Mouse (Mus musculus) yolk sac, embryonic 10.5 days (tissue): ENCODE results near the gene Rbm20.
A peak's percentile ranks its signal among the peaks of the same experiment; 100 is the strongest.

Experiments
- DNase-seq: peaks from one replicate; pipeline ENCODE4 v3.0.0-alpha.2; 2017; ENCODE audit warnings: low spot score

The Rbm20 gene

DNA sequence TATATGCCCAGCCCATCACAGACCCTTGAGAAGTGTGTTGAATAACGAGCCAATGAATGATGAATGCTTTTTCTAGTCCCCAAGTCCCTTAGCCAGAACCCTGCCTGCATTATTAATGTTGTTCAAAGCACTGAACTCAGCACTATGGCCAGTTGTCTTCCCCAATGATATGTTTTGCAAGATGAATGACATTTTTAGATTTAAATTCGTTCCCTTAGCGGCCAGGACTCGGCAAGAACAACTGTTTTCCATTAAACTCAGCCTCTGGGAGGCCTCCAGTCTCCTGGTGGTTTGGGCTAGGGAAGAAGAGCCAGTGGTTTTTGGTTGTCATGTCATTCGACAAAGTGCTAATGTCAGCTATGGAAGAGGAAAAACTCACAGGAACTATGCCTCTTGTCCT is 204.7 kb downstream of the Rbm20 start:
- no peak for DNase-seq

DNA sequence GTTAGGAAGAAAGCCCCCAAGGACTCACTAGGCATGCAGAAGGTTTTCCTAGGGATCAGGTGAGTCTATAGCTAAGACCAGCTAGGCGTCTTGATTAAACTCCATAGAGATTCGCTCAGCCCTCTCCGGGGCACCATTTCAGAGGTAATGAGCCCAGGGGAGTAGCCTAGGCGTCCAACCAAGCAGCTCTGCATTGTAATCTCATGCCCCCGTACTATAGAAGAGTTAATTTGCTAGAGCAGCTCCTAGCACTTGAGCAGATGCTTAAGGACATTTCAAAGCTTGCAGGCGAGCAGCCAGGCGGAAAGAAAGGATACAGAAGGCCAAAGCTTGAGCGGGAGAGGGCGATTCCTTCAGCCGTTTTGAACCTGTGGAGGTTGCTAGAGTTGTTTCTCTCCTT is 208.3 kb downstream of the Rbm20 start:
- DNase-seq, result no peak

DNA sequence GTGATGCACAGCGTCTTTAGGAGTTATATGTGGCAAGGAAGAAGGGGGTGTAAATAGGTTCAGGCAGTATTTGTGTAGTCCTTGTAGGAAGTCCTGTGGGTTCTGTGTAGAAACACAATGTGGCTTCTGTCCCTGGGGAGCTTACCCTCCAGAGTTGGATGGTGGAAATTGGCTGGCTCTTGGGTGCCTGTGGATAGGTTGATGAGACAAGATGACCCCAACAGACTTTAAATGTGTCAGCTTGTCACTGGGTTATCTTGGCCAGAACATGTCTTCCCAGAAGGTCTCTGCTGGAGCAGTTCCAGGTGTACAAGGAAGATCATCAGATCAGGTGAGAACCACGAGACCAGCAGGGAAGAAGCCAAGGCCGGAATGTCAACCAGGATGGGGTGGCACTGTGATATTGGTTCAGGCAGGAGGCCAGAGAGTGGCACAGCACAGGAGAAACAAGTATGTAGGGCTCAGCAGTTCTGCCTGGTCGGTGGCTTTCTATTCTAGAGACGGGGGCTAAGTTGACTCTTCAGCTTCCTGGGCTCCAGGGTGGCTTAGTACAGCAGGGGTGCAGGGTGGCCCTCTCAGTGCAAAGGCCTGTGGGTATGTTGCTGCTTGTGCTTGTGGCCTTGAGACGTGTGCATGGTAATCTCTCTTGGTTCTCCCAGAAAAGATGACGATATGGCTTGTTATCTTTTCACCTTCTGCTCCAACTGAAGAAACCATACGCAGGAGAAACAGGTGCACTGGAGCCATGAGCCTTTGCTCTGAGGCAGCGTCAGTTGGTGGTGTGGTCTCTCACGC is 209.7 kb downstream of the Rbm20 start:
- DNase-seq, result no peak

DNA sequence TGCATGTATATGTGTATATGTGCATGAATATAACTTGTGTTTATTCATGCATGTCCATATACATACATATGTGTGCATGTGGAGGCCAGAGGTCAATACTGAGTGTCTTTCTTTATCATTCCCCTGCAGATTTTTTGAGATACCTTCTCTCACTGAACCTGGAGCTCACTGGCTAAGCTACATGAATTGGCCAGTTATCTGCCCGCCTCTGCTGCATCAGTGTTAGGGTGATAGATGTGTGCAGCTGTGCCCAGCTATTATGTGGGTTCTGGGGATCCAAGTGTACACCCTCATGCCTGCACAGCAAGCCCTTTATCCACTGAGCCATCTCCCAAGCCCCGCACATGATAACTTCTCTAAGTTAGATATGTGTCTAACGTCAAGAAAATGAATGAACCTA is 210.7 kb downstream of the Rbm20 start:
- no peak for DNase-seq

DNA sequence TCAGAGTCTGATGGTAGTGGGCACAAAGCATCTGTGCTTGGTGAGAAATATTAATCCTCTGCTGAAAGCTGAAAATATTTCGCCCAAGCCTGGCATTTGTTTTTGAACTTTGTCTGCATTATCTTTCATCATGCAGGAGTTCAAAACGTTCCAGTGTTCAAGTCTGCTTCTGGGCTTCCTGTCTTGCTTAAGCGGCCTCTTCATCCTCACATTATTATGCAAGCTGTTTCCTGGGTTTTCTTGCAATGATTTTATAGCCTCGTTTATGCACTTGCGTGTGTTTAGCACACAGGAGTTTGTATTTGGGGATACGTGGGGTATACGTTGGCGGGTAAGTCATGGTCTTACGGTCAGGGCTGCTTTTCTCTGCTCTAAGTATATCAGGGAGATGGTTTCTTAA is 211.2 kb downstream of the Rbm20 start:
- DNase-seq, result no peak

DNA sequence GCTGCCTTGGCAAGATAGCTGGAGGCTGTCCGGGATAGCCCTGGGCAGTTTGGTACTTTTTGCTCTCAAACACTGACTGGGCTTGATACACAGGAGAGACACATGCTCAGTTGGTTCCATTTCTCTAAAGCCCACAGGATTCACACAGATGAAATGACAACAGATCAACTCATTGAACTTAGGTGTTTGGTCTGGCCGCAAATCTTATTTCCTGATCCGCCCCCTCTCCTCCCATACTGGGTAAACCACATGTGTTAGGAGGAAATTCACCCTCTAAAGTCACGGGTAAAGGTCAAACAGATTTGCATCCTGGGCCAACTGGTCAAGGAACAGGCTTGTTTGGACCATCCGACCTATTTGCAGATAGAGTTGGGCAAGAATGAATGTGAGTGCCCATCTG is 212.4 kb downstream of the Rbm20 start:
- peak; percentile 51 for DNase-seq

DNA sequence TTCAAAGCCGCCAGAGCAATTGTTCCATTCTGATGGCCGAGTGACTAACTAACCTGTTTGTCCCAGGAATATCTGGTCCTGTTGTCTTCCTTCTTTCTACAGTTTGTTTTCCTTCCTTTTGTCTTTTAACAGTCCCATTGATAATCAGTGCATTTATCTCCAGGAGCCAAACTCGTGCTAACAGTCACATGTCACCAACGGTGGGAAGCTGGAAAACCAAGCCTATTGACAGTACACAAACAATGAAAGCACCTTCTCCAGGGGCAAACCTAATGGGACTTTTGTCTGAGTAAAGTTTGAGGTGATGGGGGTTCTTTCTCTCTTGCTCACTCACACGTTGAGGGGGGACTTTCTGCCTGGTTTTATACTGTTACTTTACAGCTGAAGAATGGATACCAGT is 213.2 kb downstream of the Rbm20 start:
- peak; percentile 62 for DNase-seq

DNA sequence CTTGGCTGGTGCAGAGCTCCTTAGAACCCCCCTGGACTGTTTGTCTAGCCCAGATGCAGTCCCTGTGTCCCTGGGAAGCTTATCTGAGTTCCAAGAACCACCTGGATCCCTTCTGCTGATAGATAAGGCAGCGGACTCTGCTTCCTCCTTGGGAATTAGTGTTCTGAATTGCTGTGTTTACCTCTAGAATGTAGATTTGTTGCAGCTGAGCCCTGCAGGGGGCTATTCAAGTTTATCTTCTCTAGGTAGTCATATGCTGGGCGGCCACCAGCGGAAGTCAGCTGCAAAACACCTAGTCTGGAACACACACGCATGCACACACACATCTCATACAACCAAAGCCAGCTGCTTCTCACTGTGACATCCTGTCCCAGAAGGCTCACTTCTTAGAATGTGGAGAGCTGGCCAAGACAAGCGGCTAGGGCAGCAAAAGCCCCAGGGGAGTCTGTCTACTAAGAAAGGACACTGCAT is 213.7 kb downstream of the Rbm20 start:
- peak; percentile 86 for DNase-seq

DNA sequence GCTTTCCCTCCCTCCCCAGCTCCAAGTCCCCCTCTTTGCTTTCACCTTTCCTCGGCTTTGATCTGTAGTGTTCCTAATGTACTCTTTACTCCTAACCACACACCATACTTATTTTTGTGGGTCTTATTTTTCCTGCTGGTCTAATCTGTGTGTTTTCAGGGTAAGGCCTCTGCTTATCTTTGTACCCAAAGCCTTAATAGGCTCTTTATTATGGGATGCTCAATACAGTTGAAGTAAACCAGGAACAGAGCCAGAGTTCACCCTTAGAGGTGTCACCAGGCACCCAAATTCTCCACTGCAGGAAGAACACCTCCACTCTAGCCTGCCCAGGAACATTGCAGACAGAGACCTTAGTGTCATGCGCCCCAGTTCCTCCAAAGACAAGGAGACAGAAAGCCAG is 214.5 kb downstream of the Rbm20 start:
- no peak for DNase-seq

DNA sequence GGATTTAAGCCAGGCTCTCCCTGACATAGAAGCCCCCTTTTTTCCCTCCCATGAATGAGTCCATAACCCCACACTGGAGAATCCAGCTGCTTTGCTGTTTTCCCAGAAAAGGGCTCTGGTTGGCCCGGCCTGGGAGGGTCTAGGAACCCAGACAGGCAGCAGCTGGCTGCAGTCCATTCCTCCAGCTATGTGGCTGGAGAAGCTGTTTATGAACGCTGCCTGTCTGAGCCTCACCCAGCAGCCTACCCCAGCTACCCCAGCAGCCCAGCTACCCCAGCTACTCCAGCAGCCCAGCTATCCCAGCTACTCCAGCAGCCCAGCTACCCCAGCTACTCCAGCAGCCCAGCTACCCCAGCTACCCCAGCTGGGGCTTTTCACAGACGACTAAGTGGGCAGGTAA is 215.0 kb downstream of the Rbm20 start, which contains the start of gene Pdcd4:
Pdcd4 (plus strand) TSS at position 171 of the 400 bp plus-strand sequence.
- peak; percentile 27 for DNase-seq

DNA sequence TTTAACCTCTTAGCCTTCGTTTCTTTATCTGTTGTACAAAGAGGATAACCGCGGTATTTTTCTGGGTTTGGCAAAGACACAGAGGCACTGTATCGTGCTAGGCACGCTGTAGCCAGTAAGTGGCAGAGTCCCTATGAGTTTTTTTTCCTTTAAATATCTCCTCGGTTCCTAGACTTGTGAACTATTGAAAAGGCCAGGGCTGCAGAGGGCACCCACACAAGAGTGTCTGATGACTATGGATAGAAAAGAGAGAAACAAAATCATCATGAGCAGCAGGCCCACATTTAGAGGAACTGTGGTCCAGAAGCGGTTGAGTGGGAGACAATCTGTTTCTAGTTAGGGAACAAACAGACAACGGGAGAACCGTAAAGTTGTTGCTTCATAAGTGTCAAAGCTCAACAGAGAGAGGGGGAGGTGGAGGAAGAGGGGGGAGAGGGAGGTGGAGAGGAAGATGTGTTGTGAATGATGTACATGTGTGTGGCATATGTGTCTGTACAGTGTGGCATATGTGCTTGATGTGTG is 215.8 kb downstream of the Rbm20 start:
- peak; percentile 20 for DNase-seq

DNA sequence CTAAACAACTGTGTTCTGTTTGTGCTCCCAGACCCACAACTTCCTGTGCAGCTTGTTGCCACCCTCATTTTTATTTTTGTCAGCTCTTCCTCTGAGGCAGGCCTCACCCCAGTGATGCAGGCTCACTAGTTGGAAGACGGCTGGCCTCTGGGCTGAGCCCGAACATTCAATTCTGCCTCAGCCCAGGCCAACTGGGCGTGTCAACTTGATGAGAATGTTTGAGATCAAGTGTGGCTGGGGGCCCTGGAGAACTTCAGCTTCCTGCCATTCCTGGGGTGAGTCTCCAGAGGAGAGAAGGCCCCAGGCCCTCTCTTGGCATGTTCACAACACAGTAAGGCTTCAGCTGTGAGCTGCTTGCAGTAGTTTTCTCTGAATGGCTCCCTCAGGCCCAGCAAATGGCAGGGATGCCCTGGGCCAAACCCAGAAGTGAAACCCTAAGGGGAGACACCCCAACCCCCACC is 216.6 kb downstream of the Rbm20 start:
- DNase-seq, result no peak

DNA sequence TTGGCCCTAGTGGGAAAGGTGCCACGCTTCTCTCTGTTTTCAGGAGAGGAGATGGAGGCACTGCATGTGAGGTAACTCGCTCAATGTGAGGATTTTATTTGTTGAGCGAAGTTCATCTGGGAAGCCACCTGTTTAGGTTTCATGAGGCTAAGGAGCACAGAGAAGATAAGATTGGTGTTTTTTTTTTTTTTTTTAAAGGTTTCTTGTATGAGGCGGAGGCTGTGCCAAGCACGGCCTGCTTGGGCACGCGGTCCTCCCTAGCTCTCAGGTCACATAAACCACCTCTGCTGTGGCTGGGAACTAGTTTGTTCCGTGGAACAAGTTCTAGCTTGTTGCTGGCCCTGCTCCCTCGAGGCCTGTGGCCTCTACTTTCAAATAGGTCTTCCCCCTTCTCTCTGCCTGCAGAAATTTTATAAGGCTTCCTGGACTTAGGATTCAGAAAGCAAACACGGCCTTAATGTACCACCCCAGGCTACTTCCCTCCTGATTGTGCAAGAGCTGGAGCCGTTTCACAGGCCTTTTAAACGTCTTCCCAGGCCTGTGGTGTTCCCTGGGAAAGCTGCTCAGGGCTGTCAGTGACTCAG is 217.5 kb downstream of the Rbm20 start:
- DNase-seq, result peak; percentile 59

DNA sequence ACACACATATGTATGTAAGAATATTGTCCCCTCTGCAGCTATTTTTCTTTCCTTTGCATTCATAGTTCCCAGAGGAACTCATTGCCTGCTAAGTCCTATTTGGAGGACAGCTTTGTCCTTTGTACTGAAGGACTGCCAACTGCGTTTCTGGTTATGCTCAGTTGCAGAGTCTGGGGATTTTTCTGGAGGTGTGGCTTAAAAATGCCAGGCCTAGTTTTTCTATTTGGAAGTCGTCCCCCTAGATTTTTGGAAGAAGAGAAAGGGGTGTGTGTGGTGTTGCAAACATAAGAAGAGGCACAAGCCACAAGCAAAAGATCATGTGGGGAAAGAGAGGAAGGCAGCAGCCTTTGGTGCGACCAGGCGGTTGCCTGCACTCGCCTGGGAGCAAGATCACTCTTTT is 220.9 kb downstream of the Rbm20 start:
- DNase-seq, result no peak

DNA sequence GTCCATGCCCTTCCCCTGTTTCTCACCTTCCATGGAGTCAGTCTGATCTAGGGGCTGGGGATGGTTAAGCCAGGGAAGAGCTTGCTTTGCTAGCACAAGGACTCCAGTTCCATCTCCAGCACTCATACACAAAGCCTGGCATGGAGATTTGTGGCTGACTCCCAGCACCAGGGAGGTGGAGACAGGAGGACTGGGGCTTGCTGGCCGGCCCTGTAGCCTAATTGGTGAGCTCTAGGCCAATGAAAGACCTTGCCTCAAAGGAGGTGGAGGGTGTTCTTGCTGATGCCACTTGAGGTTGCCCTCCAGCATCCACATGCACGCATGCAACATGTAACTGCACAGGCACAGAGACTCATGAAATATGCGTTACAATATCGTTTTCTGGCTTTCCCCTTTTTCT is 221.4 kb downstream of the Rbm20 start:
- DNase-seq, result no peak

DNA sequence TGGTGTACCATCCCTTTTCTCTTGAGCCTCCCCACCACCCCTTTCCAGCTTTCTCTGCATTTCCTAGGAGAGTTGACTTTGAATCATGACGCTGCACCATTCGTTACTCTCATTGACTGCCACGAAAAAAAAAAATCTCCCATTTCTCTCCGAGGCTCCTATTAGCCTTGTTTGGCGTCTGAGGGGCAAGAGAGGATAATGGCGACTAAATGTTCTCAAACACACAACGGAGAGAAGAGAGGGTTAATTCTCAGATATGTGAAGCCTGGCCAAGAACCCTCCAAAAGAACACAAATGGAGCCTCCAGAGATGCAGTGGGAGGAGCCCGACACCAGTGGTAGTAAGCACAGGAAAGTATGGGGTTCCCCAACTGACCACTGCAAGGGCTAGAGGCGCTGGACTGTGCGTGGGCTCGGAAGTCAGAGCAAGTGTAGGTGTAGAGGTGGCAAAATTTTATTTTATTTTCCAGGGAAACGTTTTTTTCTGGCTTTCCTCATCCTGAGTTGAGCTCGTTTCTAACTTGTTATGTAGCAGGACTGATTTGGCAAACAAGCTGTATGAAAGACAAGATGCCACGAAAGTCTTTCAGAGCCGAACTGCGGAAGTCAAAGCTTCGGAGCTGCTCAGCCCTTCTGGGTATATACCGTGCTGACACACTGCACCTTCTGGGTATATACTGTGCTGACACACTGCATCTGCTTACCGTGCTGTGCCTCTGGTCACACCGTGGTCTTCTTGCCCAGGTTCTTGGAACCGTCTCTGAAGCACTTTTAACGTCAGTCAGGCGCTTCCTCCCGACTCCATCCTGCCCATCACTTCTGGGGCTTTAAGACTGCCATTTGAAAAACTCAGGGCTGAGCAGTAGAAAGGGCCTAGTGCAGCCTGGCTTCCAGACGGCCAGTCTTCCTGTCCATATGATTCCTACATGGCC is 222.1 kb downstream of the Rbm20 start:
- DNase-seq, result no peak

DNA sequence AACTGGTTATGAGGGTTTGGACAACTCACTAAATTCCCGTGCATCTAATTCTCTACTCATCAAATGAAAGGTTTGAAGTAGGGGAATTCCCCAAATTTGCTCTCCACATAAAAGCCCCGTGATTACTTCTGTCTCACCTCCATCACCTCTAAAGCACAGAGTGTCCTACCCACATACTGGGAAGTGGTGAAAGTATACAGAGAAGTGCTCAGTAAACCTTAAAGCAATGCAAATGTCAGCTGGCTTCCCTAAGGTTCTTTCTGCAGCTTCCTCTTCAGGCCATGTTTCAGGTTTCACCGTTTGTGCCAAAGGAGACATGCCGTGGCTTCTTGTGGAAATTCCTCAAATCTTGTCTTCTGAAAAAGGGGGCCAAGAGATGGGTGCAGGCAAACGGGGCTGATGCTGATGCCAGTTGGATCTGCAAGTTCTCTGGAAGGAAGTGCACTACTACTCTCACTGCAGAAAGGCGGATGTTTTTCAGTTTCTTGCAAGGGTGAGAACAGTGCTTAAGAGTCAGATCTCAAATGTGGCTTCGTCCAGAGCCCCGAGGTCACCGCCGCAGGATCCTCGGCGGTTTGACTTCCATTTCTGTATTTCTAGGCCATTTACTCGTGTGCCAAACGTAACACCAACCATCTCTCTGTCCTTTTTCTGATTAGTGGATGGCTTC is 223.0 kb downstream of the Rbm20 start:
- DNase-seq, result no peak

DNA sequence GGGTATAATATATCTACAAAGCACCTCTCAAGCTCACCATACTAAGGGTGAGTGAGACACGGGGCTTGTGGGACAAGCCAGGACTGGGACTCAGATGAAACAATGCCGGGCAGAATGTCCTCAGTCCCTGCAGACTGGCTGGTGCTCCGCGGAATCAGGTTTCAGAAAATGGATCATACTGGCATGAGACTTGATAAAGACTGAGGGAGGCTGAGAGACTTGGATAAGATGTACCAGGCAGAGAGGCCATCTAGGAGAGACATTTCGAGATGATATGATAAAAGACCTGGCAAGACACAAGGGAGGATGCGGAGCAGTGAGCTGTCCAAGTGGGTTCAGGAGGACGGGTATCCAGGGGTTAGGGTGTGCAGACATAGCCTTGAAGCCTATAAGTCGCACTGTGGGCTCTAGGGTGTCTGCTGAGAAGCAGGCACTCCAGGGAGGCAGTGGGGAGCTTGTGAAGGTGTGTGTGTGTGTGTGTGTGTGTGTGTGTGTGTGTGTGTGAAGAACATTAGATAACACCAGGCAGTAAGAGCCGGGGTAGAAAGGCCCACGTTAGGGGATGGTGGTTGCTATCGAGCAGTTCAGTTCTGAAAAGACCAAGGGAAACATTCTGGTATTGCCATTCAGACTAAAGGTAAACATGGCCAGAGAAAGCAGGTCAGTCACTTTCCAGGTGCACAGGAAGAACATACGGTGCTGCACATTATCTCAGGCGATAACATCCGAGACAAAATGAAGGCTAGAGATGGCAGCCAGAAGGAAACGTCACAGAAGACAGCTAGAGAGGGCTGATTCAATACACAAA is 225.0 kb downstream of the Rbm20 start:
- no peak for DNase-seq

DNA sequence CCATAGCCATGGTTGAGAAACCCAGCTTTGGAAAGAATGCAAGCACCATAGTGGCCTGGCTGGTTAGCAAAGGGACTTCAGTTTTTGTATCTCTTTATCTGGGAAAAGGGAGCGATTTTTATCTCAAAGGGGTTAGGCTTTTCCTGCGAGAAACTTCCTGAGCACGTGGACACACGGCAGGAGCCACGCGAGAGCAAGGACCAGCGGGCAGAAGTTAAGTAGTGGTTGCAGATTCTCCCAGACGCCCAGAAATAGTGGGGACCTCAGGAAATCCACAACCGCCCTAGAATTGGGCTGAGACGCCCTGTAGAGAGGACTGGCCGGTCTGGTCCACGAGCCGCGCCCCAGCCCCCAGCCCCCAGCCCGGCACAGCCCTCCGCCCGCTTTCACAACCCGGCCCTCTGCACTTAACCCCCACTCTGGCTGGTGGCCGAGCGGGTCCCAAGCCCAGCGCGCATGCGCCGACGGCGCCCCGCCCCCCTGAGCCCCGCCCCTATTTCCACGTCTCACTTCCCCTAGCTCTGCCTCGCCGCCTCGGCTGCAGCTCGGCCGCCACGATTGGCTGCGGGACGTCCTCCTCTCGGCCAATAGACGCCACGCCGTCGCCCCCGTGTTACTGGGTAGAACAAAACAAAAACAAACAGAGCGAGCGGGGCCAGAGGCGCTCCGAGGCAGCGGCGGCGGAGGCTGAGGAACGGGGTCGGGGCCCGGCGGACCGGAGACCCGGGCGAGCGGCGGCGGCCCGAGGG is 225.8 kb downstream of the Rbm20 start:
- peak; percentile 99 for DNase-seq
